Mouse (Mus musculus) bone marrow macrophage, adult 2 months (primary cell): ENCODE results near the gene Hp1bp3.

Source experiments
- CTCF ChIP-seq: IDR thresholded peaks from 2 replicates; pipeline ENCODE4 v1.5.1; 2012; ENCODE audit warnings: low read depth, mild to moderate bottlenecking, low read length, moderate library complexity
- POLR2A ChIP-seq: IDR thresholded peaks from 2 replicates; pipeline ENCODE4 v1.6.1; 2012; ENCODE audit warnings: mild to moderate bottlenecking, low read depth, low read length, borderline replicate concordance

GRCm38 (mm10) chr4:138288691-138289090 is 72.6 kb downstream of the Hp1bp3 start:
- no peak for TF ChIP-seq CTCF
- TF ChIP-seq POLR2A: no peak
